Mouse (Mus musculus) kidney, adult 2 months (tissue): ENCODE measurements around the gene 2900011O08Rik.

Experiments used
- CTCF ChIP-seq: fragments of 200-500 bp; conservative IDR thresholded peaks from 2 replicates; pipeline ENCODE4 v1.5.1; 2011; ENCODE audit warnings: low read depth, mild to moderate bottlenecking, control low read depth, low read length, moderate library complexity, mixed read lengths; ENCODE audit not compliant: insufficient read depth, insufficient read length
- POLR2A ChIP-seq: fragments of 200-500 bp; IDR thresholded peaks from one replicate; pipeline ENCODE4 v1.6.1; 2011; ENCODE audit warnings: low read depth, low read length, control low read depth

GRCm38 (mm10) chr16:14046224-14046756 lies 59.9 kb downstream of the 2900011O08Rik start:
- TF ChIP-seq CTCF (no peak), POLR2A (no peak)
